Mouse (Mus musculus): ENCODE measurements around the gene Dnajc6. TPM values are rescaled to one million over a fixed set of nuclear protein-coding genes. Genes with fewer than 3 reads are reported as not detected.

Dnajc6 gene
- polyA plus RNA-seq, 1 experiment from 2014 or later = 66.1 TPM

DNA sequence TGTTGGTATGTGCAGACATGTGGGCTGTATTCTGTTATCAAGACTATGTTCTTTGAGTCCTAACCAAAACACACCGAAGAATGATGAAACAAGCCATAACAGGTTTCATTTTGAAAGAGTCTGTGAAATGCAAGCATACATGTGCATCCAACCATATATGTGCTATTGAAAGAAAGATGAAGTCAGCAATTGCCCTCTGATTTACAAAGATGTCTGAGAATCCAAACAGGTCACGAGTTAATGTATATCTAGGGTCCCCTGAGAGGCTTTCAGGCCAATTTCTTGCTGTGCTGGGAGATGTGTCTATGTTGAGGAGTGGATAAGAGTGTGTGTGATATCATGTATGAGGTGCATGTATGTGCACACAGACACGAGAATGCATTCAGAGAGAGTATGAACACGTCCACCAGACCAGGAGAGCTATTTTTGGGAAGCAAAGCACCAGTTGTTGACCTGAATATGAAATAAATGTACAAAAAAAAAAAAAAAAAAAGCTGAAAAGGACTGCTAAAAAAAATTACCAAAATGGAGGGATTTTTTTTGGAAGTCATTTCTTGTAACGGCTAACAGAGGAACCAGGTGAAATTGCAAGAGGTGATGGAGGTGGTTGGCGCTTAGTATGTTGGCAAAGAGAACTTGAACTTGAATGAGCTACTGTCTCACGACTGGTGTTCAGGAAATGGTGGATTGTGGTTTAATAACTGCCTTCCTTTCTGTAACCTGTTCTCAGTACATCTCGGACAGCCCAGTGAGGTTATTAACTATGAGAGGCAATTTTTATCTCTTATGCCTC is 13.9 kb downstream of the Dnajc6 start:
- Histone ChIP-seq H3K36me3 (ENCODE audit: control insufficient read depth, insufficient read depth, low read length) (no peaks in the 10 kb centered on the region), H3K4me2 (ENCODE audit: low read length) (peak overlapping the region; percentile 77), H3K27ac (ENCODE audit: low read depth, low read length) (no peak overlapping the region), H3K4me3 (ENCODE audit: low read length) (no peak overlapping the region), H3K27me3 (replicated peaks; ENCODE audit: control insufficient read depth, insufficient read depth, low read length) (no peaks in the 10 kb centered on the region), H3K9me3 (ENCODE audit: control insufficient read depth, low read length) (no peaks in the 10 kb centered on the region), H3K4me1 (ENCODE audit: control insufficient read depth, insufficient read depth, low read depth, low read length) (peaks cover 7% of the 10 kb centered on the region), H3K9ac (ENCODE audit: low read depth, low read length) (no peak overlapping the region)
- no peak for ATAC-seq
- WGBS = 81% methylated on average over 8 of the region's 8 CpGs

- WGBS = 83% methylated on average over 5 of the region's 5 CpGs
- Histone ChIP-seq H3K27me3 (replicated peaks; ENCODE audit: control insufficient read depth, insufficient read depth, low read length) (no peaks in the 10 kb centered on the region), H3K9ac (ENCODE audit: low read depth, low read length) (no peak overlapping the region), H3K9me3 (ENCODE audit: control insufficient read depth, low read length) (no peaks in the 10 kb centered on the region), H3K4me2 (ENCODE audit: low read length) (no peak overlapping the region), H3K36me3 (ENCODE audit: control insufficient read depth, insufficient read depth, low read length) (no peaks in the 10 kb centered on the region), H3K27ac (ENCODE audit: low read depth, low read length) (no peak overlapping the region), H3K4me3 (ENCODE audit: low read length) (no peak overlapping the region), H3K4me1 (ENCODE audit: control insufficient read depth, insufficient read depth, low read depth, low read length) (peaks cover 7% of the 10 kb centered on the region)
- no peak for ATAC-seq
Measured at GRCm38 (mm10) chr4:101510904-101511210, 14.4 kb downstream of the Dnajc6 start.

DNA sequence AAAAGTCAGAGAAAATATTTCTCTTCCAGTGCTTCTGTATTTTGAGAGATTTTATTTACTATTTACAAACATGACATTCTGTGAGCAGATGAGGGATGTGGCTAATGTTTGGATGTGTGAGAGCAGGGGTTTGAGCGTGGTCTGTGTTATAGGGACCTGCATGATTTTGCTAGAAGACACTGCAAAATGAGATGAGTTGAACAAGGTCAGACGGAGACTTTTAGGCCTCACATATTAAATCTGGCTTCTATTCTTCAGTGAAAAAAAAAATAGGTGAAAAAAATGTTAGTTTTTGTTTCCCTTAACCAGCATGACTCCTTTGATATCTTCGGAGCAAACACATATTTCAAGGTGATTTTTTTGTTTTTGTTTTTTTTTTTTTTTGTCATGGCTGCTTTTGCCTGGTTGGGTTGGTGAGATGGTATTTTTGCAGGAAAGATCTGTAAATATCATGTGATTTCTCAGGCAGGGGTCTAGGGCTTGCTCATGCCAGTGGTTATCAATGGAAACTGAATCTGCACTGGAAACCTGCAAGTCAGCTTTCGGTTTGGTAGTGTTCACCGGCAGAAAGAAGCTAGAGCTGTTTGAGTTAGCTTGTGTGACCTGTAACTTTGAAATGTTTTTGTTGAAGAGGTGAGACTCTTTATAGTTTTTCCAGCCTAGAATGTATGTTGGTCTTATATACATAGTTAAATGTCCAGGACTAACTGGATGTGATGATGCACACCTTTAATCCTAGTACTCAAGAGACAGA is 15.5 kb downstream of the Dnajc6 start:
- H3K27ac ChIP-seq (ENCODE audit: low read depth, low read length) = no peak overlapping the region
- no peak overlapping the region for H3K4me3 ChIP-seq (ENCODE audit: low read length)
- no peaks in the 10 kb centered on the region for H3K27me3 ChIP-seq (replicated peaks; ENCODE audit: control insufficient read depth, insufficient read depth, low read length)
- WGBS = 86% methylated on average over 5 of the region's 5 CpGs
- no peak overlapping the region for H3K4me2 ChIP-seq (ENCODE audit: low read length)
- no peaks in the 10 kb centered on the region for H3K9me3 ChIP-seq (ENCODE audit: control insufficient read depth, low read length)
- H3K36me3 ChIP-seq (ENCODE audit: control insufficient read depth, insufficient read depth, low read length) = no peaks in the 10 kb centered on the region
- no peak for ATAC-seq
- peaks cover 7% of the 10 kb centered on the region for H3K4me1 ChIP-seq (ENCODE audit: control insufficient read depth, insufficient read depth, low read depth, low read length)
- H3K9ac ChIP-seq (ENCODE audit: low read depth, low read length) = no peak overlapping the region

DNA sequence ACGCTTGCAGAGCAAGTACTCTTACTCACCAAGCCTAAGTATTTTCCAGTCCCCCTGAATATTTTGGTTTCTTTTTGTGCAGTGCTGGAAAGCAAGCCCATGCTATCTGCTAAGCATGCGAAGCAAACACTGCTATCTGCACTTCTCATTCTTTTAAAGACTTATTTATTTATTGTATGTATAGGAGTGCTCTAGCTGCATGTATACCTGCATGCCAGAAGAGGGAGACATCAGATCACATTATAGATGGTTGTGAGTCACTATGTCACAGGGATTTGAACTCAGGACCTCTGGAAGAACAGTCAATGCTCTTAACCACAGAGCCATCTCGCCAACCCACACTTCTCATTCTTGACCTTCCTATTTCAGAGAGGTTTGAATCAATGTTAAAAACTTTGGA is 16.8 kb downstream of the Dnajc6 start:
- no peak overlapping the region for H3K4me2 ChIP-seq (ENCODE audit: low read length)
- H3K4me3 ChIP-seq (ENCODE audit: low read length) = no peak overlapping the region
- no peaks in the 10 kb centered on the region for H3K36me3 ChIP-seq (ENCODE audit: control insufficient read depth, insufficient read depth, low read length)
- peaks cover 7% of the 10 kb centered on the region for H3K4me1 ChIP-seq (ENCODE audit: control insufficient read depth, insufficient read depth, low read depth, low read length)
- H3K27me3 ChIP-seq (replicated peaks; ENCODE audit: control insufficient read depth, insufficient read depth, low read length) = no peaks in the 10 kb centered on the region
- no peak overlapping the region for H3K27ac ChIP-seq (ENCODE audit: low read depth, low read length)
- H3K9me3 ChIP-seq (ENCODE audit: control insufficient read depth, low read length) = no peaks in the 10 kb centered on the region
- WGBS = 94% methylated on average over 3 of the region's 3 CpGs
- no peak overlapping the region for H3K9ac ChIP-seq (ENCODE audit: low read depth, low read length)
- no peak for ATAC-seq

DNA sequence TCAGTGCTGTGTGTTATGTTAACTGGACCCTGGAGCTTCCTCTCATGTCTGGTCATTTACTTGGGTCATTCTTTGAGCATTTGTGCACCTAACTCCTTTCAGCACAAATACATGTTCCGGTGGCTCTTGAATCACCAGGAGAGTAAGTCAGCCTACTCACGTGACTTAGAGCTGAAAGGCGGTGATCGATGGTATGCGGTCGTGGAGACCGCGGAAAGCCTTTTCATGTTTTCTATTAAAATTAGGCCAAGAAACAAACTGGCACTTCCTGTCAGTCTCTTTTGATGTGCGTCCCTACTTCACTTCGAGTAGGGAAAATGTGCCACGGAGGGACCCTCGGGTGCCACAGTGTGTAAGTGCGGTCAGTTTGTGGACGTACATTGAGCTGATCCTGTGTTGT is 19.4 kb downstream of the Dnajc6 start:
- no peak overlapping the region for H3K4me2 ChIP-seq (ENCODE audit: low read length)
- no peak for ATAC-seq
- WGBS = 95% methylated on average over 14 of the region's 14 CpGs
- H3K27ac ChIP-seq (ENCODE audit: low read depth, low read length) = no peak overlapping the region
- H3K27me3 ChIP-seq (replicated peaks; ENCODE audit: control insufficient read depth, insufficient read depth, low read length) = no peaks in the 10 kb centered on the region
- no peaks in the 10 kb centered on the region for H3K4me1 ChIP-seq (ENCODE audit: control insufficient read depth, insufficient read depth, low read depth, low read length)
- no peaks in the 10 kb centered on the region for H3K36me3 ChIP-seq (ENCODE audit: control insufficient read depth, insufficient read depth, low read length)
- H3K4me3 ChIP-seq (ENCODE audit: low read length) = no peak overlapping the region
- no peak overlapping the region for H3K9ac ChIP-seq (ENCODE audit: low read depth, low read length)
- no peaks in the 10 kb centered on the region for H3K9me3 ChIP-seq (ENCODE audit: control insufficient read depth, low read length)

DNA sequence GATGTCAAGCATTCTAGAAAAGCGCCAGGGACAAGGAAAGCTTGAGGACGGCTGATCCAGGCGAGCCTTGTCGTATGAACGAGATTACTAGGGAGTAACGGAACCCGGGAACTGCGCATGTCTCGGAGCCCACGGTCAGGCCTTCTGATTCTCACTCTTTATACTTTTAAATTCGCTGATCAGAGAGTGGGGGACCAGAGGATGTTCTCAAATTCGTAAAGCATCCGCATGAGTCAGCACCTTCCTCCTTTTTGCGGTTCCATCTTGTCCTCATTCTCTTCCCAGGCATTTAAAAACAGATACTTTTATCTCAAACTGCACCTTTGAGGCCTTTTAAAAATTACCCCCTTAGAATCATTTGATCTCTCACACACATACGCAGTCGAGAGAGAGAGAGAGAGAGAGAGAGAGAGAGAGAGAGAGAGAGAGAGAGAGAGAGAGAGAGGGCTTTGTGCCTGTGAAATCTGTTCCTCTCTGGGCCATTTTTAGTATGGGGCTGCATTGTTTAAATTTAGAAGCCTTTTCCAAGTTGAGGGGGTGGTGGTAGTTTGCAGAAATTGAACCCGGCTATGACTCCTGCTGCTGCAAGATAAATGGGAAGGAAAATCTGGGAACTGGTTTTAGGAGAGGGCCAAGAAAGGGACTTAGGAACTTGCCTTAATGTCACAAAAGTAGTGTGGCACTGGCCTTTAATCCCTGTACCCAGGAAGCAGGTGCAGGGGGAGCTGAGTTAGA is 20.2 kb downstream of the Dnajc6 start:
- Histone ChIP-seq H3K4me2 (ENCODE audit: low read length) (no peak overlapping the region), H3K27ac (ENCODE audit: low read depth, low read length) (no peak overlapping the region), H3K9ac (ENCODE audit: low read depth, low read length) (no peak overlapping the region), H3K27me3 (replicated peaks; ENCODE audit: control insufficient read depth, insufficient read depth, low read length) (no peaks in the 10 kb centered on the region), H3K4me3 (ENCODE audit: low read length) (no peak overlapping the region), H3K9me3 (ENCODE audit: control insufficient read depth, low read length) (no peaks in the 10 kb centered on the region), H3K4me1 (ENCODE audit: control insufficient read depth, insufficient read depth, low read depth, low read length) (no peaks in the 10 kb centered on the region), H3K36me3 (ENCODE audit: control insufficient read depth, insufficient read depth, low read length) (no peaks in the 10 kb centered on the region)
- 85% methylated on average over 17 of the region's 17 CpGs for whole genome bisulfite sequencing
- ATAC-seq = no peak

- Histone ChIP-seq H3K4me2 (ENCODE audit: low read length) (no peak overlapping the region), H3K9ac (ENCODE audit: low read depth, low read length) (no peak overlapping the region), H3K9me3 (ENCODE audit: control insufficient read depth, low read length) (0 out of 2 replicates have a peak, but pooled peaks cover 2% of the 10 kb centered on the region), H3K4me1 (ENCODE audit: control insufficient read depth, insufficient read depth, low read depth, low read length) (no peaks in the 10 kb centered on the region), H3K36me3 (ENCODE audit: control insufficient read depth, insufficient read depth, low read length) (peaks cover 2% of the 10 kb centered on the region; the same call in 1 of the 2 replicates), H3K4me3 (ENCODE audit: low read length) (no peak overlapping the region), H3K27me3 (replicated peaks; ENCODE audit: control insufficient read depth, insufficient read depth, low read length) (no peaks in the 10 kb centered on the region), H3K27ac (ENCODE audit: low read depth, low read length) (no peak overlapping the region)
- ATAC-seq = no peak
- WGBS = 81% methylated on average over 4 of the region's 4 CpGs
Measured at GRCm38 (mm10) chr4:101531901-101532300, 35.5 kb downstream of the Dnajc6 start.

DNA sequence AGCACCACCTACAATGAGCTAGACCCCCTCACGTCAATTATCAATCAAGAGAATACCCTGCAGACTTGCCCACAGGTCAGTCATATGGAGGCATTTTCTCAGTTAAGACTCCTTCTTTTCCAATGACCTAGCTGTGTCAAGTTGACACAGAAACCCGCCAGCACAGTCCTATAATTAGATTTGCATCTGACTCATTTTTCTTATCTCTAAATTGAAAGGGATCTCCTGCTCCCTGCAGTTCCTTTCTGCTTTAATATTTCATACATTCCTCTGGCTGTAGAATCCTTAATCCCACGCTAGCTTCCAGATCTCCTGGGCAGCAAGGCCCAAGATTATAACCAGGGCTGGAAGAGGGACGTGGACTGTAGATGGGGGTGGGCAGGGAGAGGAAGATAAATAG is 44.1 kb downstream of the Dnajc6 start:
- 0 out of 2 replicates have a peak, but pooled peaks have one; percentile 11 for ATAC-seq
- 67% methylated on average over 4 of the region's 4 CpGs for WGBS
- H3K4me1 ChIP-seq (ENCODE audit: control insufficient read depth, insufficient read depth, low read depth, low read length) = no peaks in the 10 kb centered on the region
- no peaks in the 10 kb centered on the region for H3K9me3 ChIP-seq (ENCODE audit: control insufficient read depth, low read length)
- no peak overlapping the region for H3K4me2 ChIP-seq (ENCODE audit: low read length)
- H3K4me3 ChIP-seq (ENCODE audit: low read length) = no peak overlapping the region
- no peak overlapping the region for H3K27ac ChIP-seq (ENCODE audit: low read depth, low read length)
- no peaks in the 10 kb centered on the region for H3K36me3 ChIP-seq (ENCODE audit: control insufficient read depth, insufficient read depth, low read length)
- H3K27me3 ChIP-seq (replicated peaks; ENCODE audit: control insufficient read depth, insufficient read depth, low read length) = no peaks in the 10 kb centered on the region
- no peak overlapping the region for H3K9ac ChIP-seq (ENCODE audit: low read depth, low read length)

Measured in hindbrain, embryonic 16.5 days (tissue).